Mouse (Mus musculus) kidney, adult 2 months (tissue): ENCODE results near the gene Zfp950.

Experiments
- CTCF ChIP-seq: fragments of 200-500 bp; conservative IDR thresholded peaks from 2 replicates; pipeline ENCODE4 v1.5.1; 2011; ENCODE audit warnings: low read depth, mild to moderate bottlenecking, control low read depth, low read length, moderate library complexity, mixed read lengths; ENCODE audit not compliant: insufficient read depth, insufficient read length
- POLR2A ChIP-seq: fragments of 200-500 bp; IDR thresholded peaks from one replicate; pipeline ENCODE4 v1.6.1; 2011; ENCODE audit warnings: low read depth, low read length, control low read depth

GRCm38 (mm10) chr19:61048646-61049045, 92.0 kb downstream of the Zfp950 start:
- TF ChIP-seq CTCF (no peak), POLR2A (no peak)
